Mouse (Mus musculus) intestine, embryonic 14.5 days (tissue): ENCODE measurements around the gene Trim56. TPM values are rescaled to one million over a fixed set of nuclear protein-coding genes. Genes with fewer than 3 reads are reported as not detected.
A peak's percentile ranks its signal among the peaks of the same experiment; 100 is the strongest.

ENCODE experiments used
- ATAC-seq: fragments of 200-750 bp; cut with Nextera tagmentation; replicated peaks from 2 replicates; pipeline ENCODE4 v1.8.0; 2017; ENCODE audit warnings: low read depth, moderate number of reproducible peaks, moderate TSS enrichment, moderate library complexity; ENCODE audit not compliant: low FRiP score, low TSS enrichment
- DNase-seq: peaks from one replicate; pipeline ENCODE4 v3.0.0-alpha.2; 2018; ENCODE audit warnings: low spot score
- H3K27ac ChIP-seq: fragments of 300-500 bp; sonication (generic); 2 replicates; pipeline ENCODE4 v1.5.1; 2014; ENCODE audit warnings: low read depth, mild to moderate bottlenecking, control low read depth
- H3K27me3 ChIP-seq: fragments of 300-500 bp; sonication (generic); replicated peaks from 2 replicates; pipeline ENCODE4 v1.6.1; 2014; ENCODE audit warnings: low read length, control low read depth; ENCODE audit not compliant: control insufficient read depth, insufficient read depth
- H3K36me3 ChIP-seq: fragments of 300-500 bp; sonication (generic); 2 replicates; pipeline ENCODE4 v1.6.1; 2014; ENCODE audit warnings: low read length, control low read depth; ENCODE audit not compliant: control insufficient read depth, insufficient read depth
- H3K4me1 ChIP-seq: fragments of 300-500 bp; sonication (generic); replicated peaks from 2 replicates; pipeline ENCODE4 v1.6.1; 2014; ENCODE audit warnings: low read length, control low read depth, mixed read lengths; ENCODE audit not compliant: control insufficient read depth, insufficient read depth
- H3K4me2 ChIP-seq: fragments of 300-500 bp; sonication (generic); 2 replicates; pipeline ENCODE4 v1.6.1; 2014; ENCODE audit warnings: low read length
- H3K4me3 ChIP-seq: fragments of 300-500 bp; sonication (generic); 2 replicates; pipeline ENCODE4 v1.5.1; 2014; ENCODE audit warnings: low read depth, low read length, control low read depth, mixed read lengths
- H3K9ac ChIP-seq: fragments of 300-500 bp; sonication (generic); 2 replicates; pipeline ENCODE4 v1.6.1; 2014; ENCODE audit warnings: mild to moderate bottlenecking, low read length
- H3K9me3 ChIP-seq: fragments of 300-500 bp; sonication (generic); 2 replicates; pipeline ENCODE4 v1.6.1; 2016; ENCODE audit warnings: low read length, control low read depth; ENCODE audit not compliant: control insufficient read depth
- WGBS: fragments of 180-500 bp; shearing (Covaris S2); extraction: QIAGEN DNeasy Blood & Tissue Kit; methylation state at CpG from one replicate; pipeline ENCODE4 v1.1.7; 2014; 5-methylcytosine and 5-hydroxymethylcytosine counted together
- polyA plus RNA-seq: library from polyadenylated mRNA; unstranded; fragments of >200 nt; fragmentation: Nextera tagmentation; extraction: Ambion mirVana; gene quantifications from 2 replicates; pipeline ENCODE4 v1.2.1, GENCODE M21; 2014

Gene Trim56
- polyA plus RNA-seq, 1 experiment from 2014 or later = 8.5 TPM

- Histone ChIP-seq H3K36me3 (no peaks in the 10 kb centered on the region), H3K27ac (peak overlapping the region; percentile 33), H3K27me3 (no peaks in the 10 kb centered on the region), H3K9me3 (no peaks in the 10 kb centered on the region), H3K4me2 (no peak overlapping the region), H3K4me1 (peaks cover 34% of the 10 kb centered on the region; the same call in 1 of the 2 replicates), H3K4me3 (no peak overlapping the region), H3K9ac (no peak overlapping the region)
- DNase-seq = no peak
- 29% methylated on average over 12 of the region's 12 CpGs for WGBS
- ATAC-seq = no peak
These were observed 39.6 kb downstream of the Trim56 start for GRCm38 (mm10) chr5:137076191-137076930.

GRCm38 (mm10) chr5:137075726-137076125, 40.3 kb downstream of the Trim56 start:
- H3K4me1 ChIP-seq = peaks cover 34% of the 10 kb centered on the region; the same call in 1 of the 2 replicates
- ATAC-seq (no peak), DNase-seq (no peak)
- H3K27me3 ChIP-seq = no peaks in the 10 kb centered on the region
- no peak overlapping the region for H3K4me3 ChIP-seq
- H3K9ac ChIP-seq = no peak overlapping the region
- H3K27ac ChIP-seq = 0 out of 2 replicates have a peak overlapping the region, but pooled peaks have one; percentile 29
- WGBS = 63% methylated on average over 6 of the region's 6 CpGs
- no peaks in the 10 kb centered on the region for H3K9me3 ChIP-seq
- H3K36me3 ChIP-seq = no peaks in the 10 kb centered on the region
- H3K4me2 ChIP-seq = no peak overlapping the region

GRCm38 (mm10) chr5:137074191-137074651, 41.8 kb downstream of the Trim56 start:
- ATAC-seq = no peak
- 23% methylated on average over 6 of the region's 6 CpGs for WGBS

GRCm38 (mm10) chr5:137073141-137073540, 42.9 kb downstream of the Trim56 start:
- ATAC-seq (no peak), DNase-seq (no peak)
- Histone ChIP-seq H3K4me1 (peaks cover 25% of the 10 kb centered on the region; the same call in 1 of the 2 replicates), H3K9ac (no peak overlapping the region), H3K9me3 (no peaks in the 10 kb centered on the region), H3K4me2 (no peak overlapping the region), H3K4me3 (no peak overlapping the region), H3K27me3 (no peaks in the 10 kb centered on the region), H3K36me3 (no peaks in the 10 kb centered on the region), H3K27ac (no peak overlapping the region)
- 97% methylated on average over 8 of the region's 8 CpGs for WGBS

More at GRCm38 (mm10) chr5:137074191-137074651, 41.8 kb downstream of the Trim56 start:
- no peak overlapping the region for H3K4me3 ChIP-seq
- no peak overlapping the region for H3K27ac ChIP-seq
- DNase-seq = no peak
- no peaks in the 10 kb centered on the region for H3K36me3 ChIP-seq
- H3K4me1 ChIP-seq = peaks cover 30% of the 10 kb centered on the region; the same call in 1 of the 2 replicates
- H3K9ac ChIP-seq = no peak overlapping the region
- H3K27me3 ChIP-seq = no peaks in the 10 kb centered on the region
- no peaks in the 10 kb centered on the region for H3K9me3 ChIP-seq
- no peak overlapping the region for H3K4me2 ChIP-seq

GRCm38 (mm10) chr5:137072079-137072960, 43.7 kb downstream of the Trim56 start, which contains the start of gene Serpine1:
Serpine1 (minus strand) TSS chr5:137072268.
- peaks cover 22% of the 10 kb centered on the region; the same call in 1 of the 2 replicates for H3K4me1 ChIP-seq
- H3K9ac ChIP-seq = no peak within 1 kb of the TSS
- H3K9me3 ChIP-seq = no peaks in the 10 kb centered on the region
- 20% methylated on average over 23 of the region's 23 CpGs for WGBS
- H3K36me3 ChIP-seq = no peaks in the 10 kb centered on the region
- peak within 1 kb of the TSS; percentile 57; the same call in 1 of the 2 replicates for H3K27ac ChIP-seq
- ATAC-seq (peak; percentile 92), DNase-seq (peak; percentile 80)
- peak within 1 kb of the TSS; percentile 15 for H3K4me3 ChIP-seq
- no peaks in the 10 kb centered on the region for H3K27me3 ChIP-seq
- peak within 1 kb of the TSS; percentile 50 for H3K4me2 ChIP-seq

- no peak for ATAC-seq
- H3K4me1 ChIP-seq = peaks cover 17% of the 10 kb centered on the region; the same call in 1 of the 2 replicates
- H3K4me2 ChIP-seq = no peak overlapping the region
- no peaks in the 10 kb centered on the region for H3K36me3 ChIP-seq
- H3K9ac ChIP-seq = no peak overlapping the region
- no peak overlapping the region for H3K4me3 ChIP-seq
- WGBS = 84% methylated on average over 19 of the region's 19 CpGs
- no peaks in the 10 kb centered on the region for H3K27me3 ChIP-seq
- H3K27ac ChIP-seq = no peak overlapping the region
- DNase-seq = no peak
- H3K9me3 ChIP-seq = no peaks in the 10 kb centered on the region
These were observed 45.0 kb downstream of the Trim56 start for GRCm38 (mm10) chr5:137070881-137071605.

GRCm38 (mm10) chr5:137068711-137069110, 47.3 kb downstream of the Trim56 start:
- no peaks in the 10 kb centered on the region for H3K9me3 ChIP-seq
- WGBS = 72% methylated on average over 4 of the region's 4 CpGs

GRCm38 (mm10) chr5:137065923-137066322, 50.1 kb downstream of the Trim56 start:
- WGBS = 71% methylated on average over 8 of the region's 8 CpGs
- Histone ChIP-seq H3K4me3 (no peak overlapping the region), H3K9me3 (no peaks in the 10 kb centered on the region), H3K27me3 (no peaks in the 10 kb centered on the region), H3K36me3 (no peaks in the 10 kb centered on the region), H3K4me2 (no peak overlapping the region), H3K9ac (no peak overlapping the region), H3K4me1 (no peaks in the 10 kb centered on the region), H3K27ac (no peak overlapping the region)
- no peak for ATAC-seq
- no peak for DNase-seq

More at GRCm38 (mm10) chr5:137068711-137069110, 47.3 kb downstream of the Trim56 start:
- peaks cover 10% of the 10 kb centered on the region; the same call in 1 of the 2 replicates for H3K4me1 ChIP-seq
- DNase-seq (no peak), ATAC-seq (no peak)
- no peak overlapping the region for H3K4me3 ChIP-seq
- H3K36me3 ChIP-seq = no peaks in the 10 kb centered on the region
- H3K4me2 ChIP-seq = no peak overlapping the region
- H3K27ac ChIP-seq = no peak overlapping the region
- H3K9ac ChIP-seq = no peak overlapping the region
- no peaks in the 10 kb centered on the region for H3K27me3 ChIP-seq
